Mouse (Mus musculus) gastrocnemius, adult 2 months (tissue): Measurements from ENCODE around the gene Clic3. TPM values are rescaled to one million over a fixed set of nuclear protein-coding genes. Genes with fewer than 3 reads are reported as not detected.

ENCODE experiments used
- DNase-seq: peaks from one replicate; pipeline ENCODE4 v3.0.0; 2022
- H3K27ac ChIP-seq: fragments of 200-600 bp; 2 replicates; pipeline ENCODE4 v1.8.1; 2022; ENCODE audit warnings: mild to moderate bottlenecking
- H3K4me3 ChIP-seq: fragments of 200-600 bp; 2 replicates; pipeline ENCODE4 v1.8.1; 2022; ENCODE audit warnings: mild to moderate bottlenecking, moderate library complexity
- CTCF ChIP-seq: fragments of 200-600 bp; IDR thresholded peaks from 2 replicates; pipeline ENCODE4 v1.8.1; 2022; ENCODE audit warnings: antibody characterized with exemption, mild to moderate bottlenecking, moderate library complexity
- intact Hi-C: fragments of 180-260 bp; cut with DNase I; formaldehyde crosslinking; loops from one replicate; pipeline ENCODE4 v1.15.1; 2025
- total RNA-seq, 2 experiments: library from RNA; stranded (reverse); gene quantifications; 2 replicates each; pipeline ENCODE4 v1.2.3; 2021

The Clic3 gene
- total RNA-seq, 2 experiments from 2014 or later, result 0.31 to 1.1 TPM

DNA sequence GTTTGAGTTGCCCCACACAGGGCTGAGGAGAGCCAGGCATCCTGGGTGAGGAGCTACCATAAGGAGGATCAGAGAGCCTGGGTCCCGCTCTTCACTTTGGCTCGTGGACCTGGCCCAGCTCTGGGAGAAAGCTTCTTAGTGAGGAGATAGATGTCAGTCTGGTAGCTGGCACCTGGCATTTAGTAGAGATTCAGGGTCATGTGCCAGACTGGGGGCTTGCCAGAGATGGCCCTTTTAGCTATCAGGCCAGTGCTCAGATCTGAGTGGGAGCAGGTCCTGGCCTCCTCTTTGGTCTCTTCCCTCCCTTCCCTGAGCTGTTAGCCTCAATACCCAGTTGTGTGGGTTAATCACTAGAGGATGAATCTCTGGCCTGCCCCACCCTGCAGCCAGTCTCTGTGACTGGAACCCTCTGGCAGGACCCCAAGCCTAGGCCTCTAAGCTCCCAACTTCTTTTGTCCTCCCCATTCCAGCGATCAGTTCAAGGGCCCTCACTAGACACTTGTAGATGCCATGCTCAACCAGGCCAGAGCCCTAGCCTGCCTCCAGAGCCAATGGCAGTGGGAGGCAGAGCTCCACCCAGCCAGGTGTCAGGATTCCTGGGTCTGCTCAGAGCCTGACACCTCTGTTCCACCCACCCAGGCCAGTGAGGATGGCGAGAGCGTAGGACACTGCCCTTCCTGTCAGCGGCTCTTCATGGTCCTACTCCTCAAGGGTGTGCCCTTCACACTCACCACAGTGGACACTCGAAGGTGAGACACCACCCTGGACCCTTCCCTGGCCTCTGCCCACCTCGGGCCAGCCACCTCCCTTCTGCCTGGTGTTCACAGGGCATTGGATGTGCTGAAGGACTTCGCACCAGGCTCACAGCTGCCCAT is 621 bp downstream of the Clic3 start:
- H3K4me3 ChIP-seq, result no peak overlapping the region
- H3K27ac ChIP-seq, result no peak overlapping the region
- DNase-seq, result no peak
- no peak for TF ChIP-seq CTCF
- intact Hi-C loops, result no loop called here

- no peak for TF ChIP-seq CTCF
- Histone ChIP-seq H3K27ac (no peak overlapping the region), H3K4me3 (no peak overlapping the region)
- intact Hi-C loops, result no loop called here
- DNase-seq, result peak; percentile 79
These were observed 2.3 kb downstream of the Clic3 start for GRCm38 (mm10) chr2:25458911-25459310.

- Histone ChIP-seq H3K27ac (peak overlapping the region; percentile 98), H3K4me3 (peak overlapping the region; percentile 90)
- peak; percentile 55 for DNase-seq
- intact Hi-C loops, result no loop called here
- no peak for TF ChIP-seq CTCF
These were observed 3.5 kb downstream of the Clic3 start for GRCm38 (mm10) chr2:25460135-25460534.

DNA sequence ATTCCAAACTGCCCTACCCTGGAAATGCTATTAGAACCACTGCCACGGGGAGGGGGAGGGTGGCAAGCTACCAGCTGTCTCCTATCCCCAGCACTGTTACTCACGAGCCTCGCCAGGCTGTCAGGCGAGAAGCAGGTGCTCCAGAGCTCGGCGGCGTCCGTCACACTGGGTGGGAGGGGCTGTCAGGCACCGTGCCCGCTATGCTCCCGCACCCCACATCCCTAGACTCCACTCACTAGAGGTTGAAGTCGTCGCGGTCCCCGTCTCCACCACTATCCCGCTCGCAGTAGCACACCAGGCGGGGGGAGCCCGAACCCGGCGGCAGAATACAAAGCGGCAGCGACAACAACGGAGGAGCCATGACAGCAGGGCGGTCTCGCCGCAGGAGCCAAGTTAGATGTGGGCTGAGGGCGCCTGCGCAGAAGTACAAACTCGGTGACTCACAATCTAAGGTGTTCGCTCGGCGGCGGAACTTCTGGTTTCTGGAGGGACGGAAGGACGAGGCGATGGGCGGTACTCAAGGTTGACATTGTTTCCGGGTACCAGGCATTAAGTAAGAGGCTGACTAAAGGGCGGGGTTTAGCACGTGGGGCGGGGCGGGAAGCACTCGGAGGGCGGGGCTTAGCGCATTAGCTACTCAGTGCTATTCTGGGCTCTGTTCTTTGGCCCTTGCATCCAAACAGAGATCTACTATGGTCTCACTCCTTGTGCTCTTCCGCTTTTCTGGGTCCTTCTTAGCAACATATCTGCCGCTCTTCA is 4.1 kb downstream of the Clic3 start, which contains the start of gene Paxx:
Gene Paxx (minus strand): TSS at position 544 of the 759 bp plus-strand sequence.
- Histone ChIP-seq H3K4me3 (peak within 1 kb of the TSS; percentile 90), H3K27ac (peak within 1 kb of the TSS; percentile 98)
- DNase-seq, result peak; percentile 94
- TF ChIP-seq CTCF, result no peak
- intact Hi-C loops, result no loop called here

GRCm38 (mm10) chr2:25461407-25461806 is 4.8 kb downstream of the Clic3 start:
- DNase-seq, result no peak
- intact Hi-C loops, result no loop called here
- Histone ChIP-seq H3K27ac (peak overlapping the region; percentile 98), H3K4me3 (peak overlapping the region; percentile 90)
- TF ChIP-seq CTCF, result no peak

DNA sequence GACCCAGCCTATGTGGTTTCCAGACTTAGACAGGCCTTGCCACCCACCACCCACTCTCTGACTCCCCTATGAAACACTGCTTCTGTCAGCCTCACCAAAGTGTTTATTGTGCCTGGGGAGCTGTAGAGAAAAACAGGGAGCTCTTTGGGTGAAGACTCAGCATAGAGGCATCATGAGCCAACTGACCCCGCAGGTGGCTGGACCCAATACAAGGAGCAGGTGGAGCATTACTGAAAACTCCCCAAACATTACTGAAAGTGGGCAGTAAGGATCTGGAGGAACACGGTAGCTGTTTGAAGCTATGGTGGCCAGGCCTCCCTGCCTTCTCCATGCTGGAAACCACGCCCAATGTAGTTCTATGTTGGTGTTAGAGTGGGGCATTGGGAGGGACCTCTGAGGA is 7.0 kb downstream of the Clic3 start:
- no peak overlapping the region for H3K27ac ChIP-seq
- intact Hi-C loops, result no loop called here
- no peak overlapping the region for H3K4me3 ChIP-seq
- DNase-seq, result no peak
- TF ChIP-seq CTCF, result no peak

- H3K4me3 ChIP-seq, result no peak overlapping the region
- no peak overlapping the region for H3K27ac ChIP-seq
- no peak for TF ChIP-seq CTCF
- DNase-seq, result no peak
- intact Hi-C loops, result no loop called here
These were observed 8.6 kb downstream of the Clic3 start for GRCm38 (mm10) chr2:25465256-25465655.

GRCm38 (mm10) chr2:25465816-25466635 is 9.4 kb downstream of the Clic3 start:
- no peak for TF ChIP-seq CTCF
- no peak for DNase-seq
- H3K4me3 ChIP-seq, result no peak overlapping the region
- intact Hi-C loops, result no loop called here
- peak overlapping the region; percentile 43 for H3K27ac ChIP-seq

DNA sequence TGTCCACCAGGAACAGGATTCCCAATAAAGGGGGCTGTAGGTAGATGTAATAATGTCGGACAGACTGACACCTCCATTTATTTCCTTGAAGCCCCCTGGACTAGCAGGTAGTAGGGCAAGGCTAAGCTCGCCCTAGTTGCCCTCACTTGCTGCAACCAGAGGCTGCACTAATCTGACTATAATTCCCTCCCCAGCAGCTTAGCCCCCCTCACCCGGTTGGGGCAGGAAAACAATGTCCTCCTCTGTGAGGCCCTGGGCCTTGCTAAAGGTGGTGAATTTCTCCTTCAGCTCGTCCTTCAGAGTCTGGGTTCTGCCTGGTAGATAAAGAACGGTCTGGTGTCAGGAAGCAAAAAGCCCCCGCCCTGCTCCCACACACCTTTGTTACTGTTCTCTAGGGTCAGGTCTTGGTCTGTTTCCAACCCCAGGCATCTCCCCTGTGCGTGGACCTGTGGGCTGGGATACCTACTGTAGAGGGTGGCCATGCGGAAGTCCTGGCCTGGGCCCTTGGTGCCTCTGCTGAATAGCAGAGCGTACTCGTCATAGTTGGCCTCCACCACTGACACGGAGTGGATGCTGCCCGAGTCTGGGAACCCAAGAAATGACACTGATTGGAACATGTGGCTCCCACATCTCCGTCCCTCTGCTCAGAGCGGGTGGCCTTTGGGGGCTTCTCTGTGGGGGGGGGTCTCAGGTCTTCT is 11.1 kb downstream of the Clic3 start:
- Histone ChIP-seq H3K27ac (no peak overlapping the region), H3K4me3 (no peak overlapping the region)
- no peak for TF ChIP-seq CTCF
- intact Hi-C loops, result no loop called here
- DNase-seq, result no peak

DNA sequence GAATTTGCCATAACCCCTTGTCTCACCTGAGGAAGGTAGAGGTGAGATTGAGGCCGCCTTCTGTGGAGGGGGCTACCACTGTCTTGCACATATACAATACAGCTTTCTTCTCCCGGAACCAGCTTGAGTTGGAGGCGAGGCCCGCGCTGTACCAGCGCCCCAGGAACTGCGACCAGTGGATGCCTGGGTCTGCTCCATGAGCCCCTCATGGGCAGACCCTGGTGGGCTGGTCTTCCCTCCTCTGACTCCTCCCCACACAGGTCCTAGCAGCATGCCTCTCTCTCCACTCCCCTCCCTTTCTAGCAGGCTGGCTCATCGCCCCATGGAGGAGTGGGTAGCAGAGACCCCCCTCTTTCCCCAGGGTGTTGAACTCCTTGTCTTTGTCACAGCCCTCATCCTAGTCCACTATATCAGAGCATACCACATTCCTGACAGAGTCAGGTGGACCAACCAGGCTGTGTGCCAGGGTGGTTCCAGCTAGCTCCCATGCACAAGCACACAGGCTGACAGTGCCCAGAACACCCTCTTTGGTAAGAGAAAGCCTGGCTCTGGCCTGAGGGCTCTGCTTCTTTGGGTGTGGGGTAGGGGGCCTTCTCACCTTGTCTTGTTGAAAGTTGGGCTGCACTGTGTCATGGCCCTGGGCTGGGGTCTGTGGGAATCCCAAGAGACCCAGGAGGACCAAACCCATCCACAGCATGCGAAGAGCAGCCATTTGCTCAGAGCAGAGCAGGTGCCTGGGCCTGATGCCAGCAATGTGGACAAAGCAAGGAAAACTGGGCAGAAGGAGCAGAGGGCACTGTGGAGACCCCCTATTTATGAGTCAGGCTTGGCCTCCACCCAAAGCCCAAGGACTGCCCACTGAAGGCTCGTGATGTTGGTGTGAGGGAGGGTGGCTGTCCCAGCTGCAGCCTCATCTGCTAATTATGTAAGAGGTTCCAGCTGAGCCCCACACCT is 12.6 kb downstream of the Clic3 start:
- no peak overlapping the region for H3K27ac ChIP-seq
- no peak for TF ChIP-seq CTCF
- no peak for DNase-seq

DNA sequence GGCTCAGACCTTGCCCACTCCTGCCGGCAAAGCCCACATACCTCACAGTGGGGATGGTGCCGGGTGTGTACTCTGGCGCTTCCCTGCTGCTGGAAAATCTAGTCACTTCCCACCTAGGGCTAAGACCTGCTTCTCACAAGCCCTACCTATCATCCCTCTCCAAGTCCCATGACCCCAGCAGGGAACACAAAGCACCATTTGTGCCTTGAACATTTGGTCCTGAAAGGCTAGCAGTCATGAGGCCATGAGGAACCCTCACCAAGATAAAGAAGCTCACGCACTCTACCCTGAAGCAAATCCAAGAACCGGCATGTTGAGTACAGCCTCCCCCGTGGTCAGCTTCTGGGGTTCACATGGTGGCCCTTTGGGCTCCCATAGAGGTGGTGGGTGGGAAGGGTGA is 13.3 kb downstream of the Clic3 start, which contains the start of gene Ptgds:
Gene Ptgds (minus strand): TSS at position 78 of the 400 bp plus-strand sequence.
- no peak for DNase-seq
- intact Hi-C loops, result no loop called here
- Histone ChIP-seq H3K4me3 (no peak within 1 kb of the TSS), H3K27ac (no peak within 1 kb of the TSS)
- no peak for TF ChIP-seq CTCF

More for the DNA sequence above, 12.6 kb downstream of the Clic3 start:
- no peak overlapping the region for H3K4me3 ChIP-seq
- intact Hi-C loops, result no loop called here
